In the genomic region with DNA sequence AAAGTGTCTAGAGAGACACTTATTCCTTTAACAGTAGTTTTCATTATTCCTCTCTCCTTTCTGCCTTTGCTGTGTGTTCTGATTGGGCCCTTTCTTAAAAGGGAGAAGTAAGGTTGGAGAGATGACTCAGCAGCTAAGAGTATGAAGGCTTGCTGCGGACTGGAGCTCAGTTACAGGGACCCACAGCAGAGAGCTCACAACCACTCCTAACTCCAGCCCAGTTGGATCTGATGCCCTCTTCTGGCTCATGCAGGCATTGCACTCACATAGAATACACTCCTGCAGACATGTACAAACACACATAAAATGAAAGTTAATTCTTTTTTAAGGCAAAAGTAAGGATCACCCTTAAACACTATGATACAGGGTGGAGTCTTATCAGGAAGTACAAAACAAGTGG, we compare ENCODE assay signal across 14 mouse cellular contexts.
DNase-seq lines count a peak whose midpoint lies in the region; ATAC-seq and TF ChIP-seq lines count a peak whose summit lies in the region.
"Had no signal": no experiment of that assay in that cellular context is flagged by ENCODE, and none has a peak within 500 bp of the region (broad histone marks: within the 10 kb centered on the region; RNA-seq: fewer than 3 reads in every experiment).

No protein-coding gene starts in this region.

- TF ChIP-seq CTCF in gastrocnemius, adult 2 months (IDR thresholded peaks at IDR 0.05) = peak; percentile 16; the same call in 1 of the 2 replicates
- TF ChIP-seq CTCF in liver, embryonic 14.5 days (IDR thresholded peaks at IDR 0.05; ENCODE audit: low read depth) = peak; percentile 40; the same call in 1 of the 2 replicates
- 0 out of 2 replicates have a peak, but pooled peaks have one; percentile 3 for TF ChIP-seq CTCF in cortical plate, adult 2 months (IDR thresholded peaks at IDR 0.05; ENCODE audit: extremely low read depth, insufficient read depth, low read length)

- H3K4me2 ChIP-seq in liver, embryonic 14.5 days (ENCODE audit: low read depth) = no peak overlapping the region
- H3K4me2 ChIP-seq in forebrain, embryonic 13.5 days = no peak overlapping the region
- H3K4me2 ChIP-seq: hindbrain, embryonic 15.5 days; midbrain, embryonic 11.5 days had no signal

- no peak for ATAC-seq in liver, embryonic 14.5 days (ENCODE audit: insufficient read depth)
- ATAC-seq in forebrain, embryonic 13.5 days = no peak
- ATAC-seq: activated CD4-positive, CD25-positive, alpha-beta regulatory T cell, adult 4 months had no signal

- TF ChIP-seq POLR2A in cortical plate, adult 2 months (IDR thresholded peaks at IDR 0.05; ENCODE audit: extremely low read depth, insufficient read depth, low read length) = no peak

- H3K27ac ChIP-seq in gastrocnemius, adult 2 months = no peak overlapping the region
- H3K27ac ChIP-seq in liver, embryonic 14.5 days = no peak overlapping the region
- no peak overlapping the region for H3K27ac ChIP-seq in cortical plate, adult 2 months (ENCODE audit: insufficient read depth, low read length)
- H3K27ac ChIP-seq in forebrain, embryonic 13.5 days = no peak overlapping the region
- H3K27ac ChIP-seq: hindbrain, embryonic 15.5 days had no signal

- no peaks in the 10 kb centered on the region for H3K4me1 ChIP-seq in liver, embryonic 14.5 days (replicated peaks; ENCODE audit: control insufficient read depth in 2 of 2, insufficient read depth in 2 of 2, low read length in 1 of 2)
- no peaks in the 10 kb centered on the region for H3K4me1 ChIP-seq in cortical plate, adult 2 months (ENCODE audit: control insufficient read depth, insufficient read depth, low read length)
- H3K4me1 ChIP-seq in forebrain, embryonic 13.5 days = no peaks in the 10 kb centered on the region
- H3K4me1 ChIP-seq: hindbrain, embryonic 15.5 days had no signal

- no peak overlapping the region for H3K9ac ChIP-seq in liver, embryonic 14.5 days (replicated peaks)
- H3K9ac ChIP-seq in forebrain, embryonic 13.5 days = no peak overlapping the region
- H3K9ac ChIP-seq: hindbrain, embryonic 15.5 days had no signal

- H3K36me3 ChIP-seq in liver, embryonic 14.5 days (replicated peaks; ENCODE audit: control insufficient read depth, insufficient read depth, low read depth) = peaks cover 2% of the 10 kb centered on the region
- peaks cover 91% of the 10 kb centered on the region for H3K36me3 ChIP-seq in forebrain, embryonic 13.5 days (ENCODE audit: poor library complexity, severe bottlenecking)

- no peak for TF ChIP-seq EP300 in liver, embryonic 14.5 days (IDR thresholded peaks at IDR 0.05; ENCODE audit: low read depth)

- H3K9me3 ChIP-seq in liver, embryonic 14.5 days (ENCODE audit: control insufficient read depth, low read length) = no peaks in the 10 kb centered on the region
- no peaks in the 10 kb centered on the region for H3K9me3 ChIP-seq in forebrain, embryonic 13.5 days (replicated peaks)
- H3K9me3 ChIP-seq: hindbrain, embryonic 15.5 days had no signal

- no peaks in the 10 kb centered on the region for H3K27me3 ChIP-seq in liver, embryonic 14.5 days (ENCODE audit: control insufficient read depth, insufficient read depth, low read length)
- H3K27me3 ChIP-seq in forebrain, embryonic 13.5 days = no peaks in the 10 kb centered on the region
- H3K27me3 ChIP-seq: hindbrain, embryonic 15.5 days had no signal

- no peak overlapping the region for H3K4me3 ChIP-seq in gastrocnemius, adult 2 months
- H3K4me3 ChIP-seq in liver, embryonic 14.5 days (ENCODE audit: insufficient read depth in 1 of 2, low read depth in 2 of 2, low read length in 2 of 2) = no peak overlapping the region
- no peak overlapping the region for H3K4me3 ChIP-seq in cortical plate, adult 2 months (ENCODE audit: insufficient read depth, low read length)
- H3K4me3 ChIP-seq in forebrain, embryonic 13.5 days = no peak overlapping the region
- H3K4me3 ChIP-seq: hindbrain, embryonic 15.5 days had no signal

- DNase-seq in gastrocnemius, adult 2 months = no peak
- DNase-seq in gastrocnemius, adult 18-20 months (ENCODE audit: low spot score) = no peak
- DNase-seq in liver, embryonic 14.5 days (ENCODE audit: low read depth in 3 of 3, low spot score in 3 of 3) = no peak
- DNase-seq in liver (no peak), ES-CJ7 (ENCODE audit: low read depth, low spot score) (peak; percentile 55)
- no peak for DNase-seq in left cerebral cortex, postnatal 25 days (ENCODE audit: low spot score in 2 of 2)
- DNase-seq: kidney, postnatal 14 days; spleen, adult 18-20 months; thymus, adult 2 months had no signal

- 72% methylated on average over 1 of the region's 1 CpGs for WGBS in liver, embryonic 14.5 days (ENCODE audit: insufficient replicate concordance)
- WGBS in forebrain, embryonic 13.5 days = 100% methylated on average over 1 of the region's 1 CpGs

- intact Hi-C loops in gastrocnemius, adult 2 months (cut with DNase I) = no loop called here
- intact Hi-C loops in left cerebral cortex, postnatal 25 days (cut with DNase I) = no loop called here
